Mouse (Mus musculus) layer of hippocampus, adult 18-20 months (tissue): ENCODE data around the gene Fezf2. TPM values are rescaled to one million over a fixed set of nuclear protein-coding genes. Genes with fewer than 3 reads are reported as not detected.

Experiments used
- total RNA-seq, 2 experiments: library from RNA; stranded (reverse); gene quantifications; 2 replicates each; pipeline ENCODE4 v1.2.3; 2021

Fezf2 gene
- total RNA-seq, 2 experiments from 2014 or later: 47.7 to 55.3 TPM

Other genes with a start within 250 kb of the Fezf2 start
- under 1 TPM in 1 of 2 experiments, not detected in 1; 0.15 TPM for gene Gm49355, start 64.2 kb downstream of the Fezf2 start, total RNA-seq
- gene 3830406C13Rik, start 64.0 kb downstream of the Fezf2 start, total RNA-seq: 10 to 100 TPM; 29.6 to 35.3 TPM